Mouse (Mus musculus) urinary bladder, postnatal 14 days (tissue): ENCODE data around the gene Ddx47.

Experiments used
- DNase-seq: peaks from one replicate; pipeline ENCODE4 v3.0.0; 2021; ENCODE audit warnings: low spot score

The Ddx47 gene

GRCm38 (mm10) chr6:135011048-135011733, at the start of gene Ddx47:
Ddx47 (plus strand) TSS chr6:135011612.
- peak; percentile 94 for DNase-seq

GRCm38 (mm10) chr6:134961858-134962517, 49.4 kb upstream of the Ddx47 start:
- DNase-seq: no peak

- DNase-seq: no peak
Observed at GRCm38 (mm10) chr6:134962518-134962893, 48.9 kb upstream of the Ddx47 start.

GRCm38 (mm10) chr6:134963910-134964309, 47.5 kb upstream of the Ddx47 start:
- no peak for DNase-seq

GRCm38 (mm10) chr6:134966681-134967080, 44.7 kb upstream of the Ddx47 start:
- DNase-seq: no peak

GRCm38 (mm10) chr6:134968326-134968725, 43.1 kb upstream of the Ddx47 start:
- no peak for DNase-seq

- no peak for DNase-seq
Observed at GRCm38 (mm10) chr6:134969498-134969897, 41.9 kb upstream of the Ddx47 start.

GRCm38 (mm10) chr6:134972096-134972495, 39.3 kb upstream of the Ddx47 start:
- DNase-seq: no peak

- no peak for DNase-seq
Observed at GRCm38 (mm10) chr6:134976628-134977027, 34.8 kb upstream of the Ddx47 start.

GRCm38 (mm10) chr6:134981231-134982062, 30.0 kb upstream of the Ddx47 start, which contains the start of gene Apold1:
Apold1 (plus strand) TSS chr6:134981718.
- no peak for DNase-seq

- DNase-seq: peak; percentile 92
Observed at GRCm38 (mm10) chr6:134983529-134984370, 27.7 kb upstream of the Ddx47 start.

- no peak for DNase-seq
Observed at GRCm38 (mm10) chr6:134984748-134985147, 26.7 kb upstream of the Ddx47 start.

- no peak for DNase-seq
Observed at GRCm38 (mm10) chr6:134988377-134988776, 23.0 kb upstream of the Ddx47 start.

GRCm38 (mm10) chr6:134990674-134991073, 20.7 kb upstream of the Ddx47 start:
- no peak for DNase-seq

GRCm38 (mm10) chr6:134994031-134994651, 17.3 kb upstream of the Ddx47 start:
- DNase-seq: no peak

GRCm38 (mm10) chr6:134994985-134995384, 16.4 kb upstream of the Ddx47 start:
- no peak for DNase-seq

GRCm38 (mm10) chr6:134996918-134997317, 14.5 kb upstream of the Ddx47 start:
- DNase-seq: no peak

- DNase-seq: no peak
Observed at GRCm38 (mm10) chr6:134998076-134998475, 13.3 kb upstream of the Ddx47 start.

GRCm38 (mm10) chr6:134998781-134999180, 12.6 kb upstream of the Ddx47 start:
- no peak for DNase-seq

GRCm38 (mm10) chr6:135000272-135000671, 11.1 kb upstream of the Ddx47 start:
- DNase-seq: no peak

GRCm38 (mm10) chr6:135001991-135002390, 9.4 kb upstream of the Ddx47 start:
- DNase-seq: no peak
